Mouse (Mus musculus): ENCODE results near the gene Naa16. TPM values are rescaled to one million over a fixed set of nuclear protein-coding genes. Genes with fewer than 3 reads are reported as not detected.
A peak's percentile ranks its signal among the peaks of the same experiment; 100 is the strongest.

The Naa16 gene
- polyA plus RNA-seq, 1 experiment from 2014 or later, result 21.3 TPM

GRCm38 (mm10) chr14:79304873-79305464 lies 85.6 kb downstream of the Naa16 start:
- H3K4me2 ChIP-seq (ENCODE audit: low read depth, low read length), result no peak overlapping the region
- H3K36me3 ChIP-seq (ENCODE audit: control insufficient read depth, insufficient read depth), result no peaks in the 10 kb centered on the region
- ATAC-seq (ENCODE audit: low read depth), result no peak
- H3K9ac ChIP-seq (ENCODE audit: low read depth, low read length), result no peak overlapping the region
- H3K4me3 ChIP-seq (ENCODE audit: low read depth, low read length), result no peak overlapping the region
- 84% methylated on average over 6 of the region's 6 CpGs for WGBS (ENCODE audit: insufficient replicate concordance)
- H3K9me3 ChIP-seq (replicated peaks; ENCODE audit: control insufficient read depth, low read length), result no peaks in the 10 kb centered on the region
- H3K27me3 ChIP-seq (ENCODE audit: control insufficient read depth, insufficient read depth, low read depth, low read length), result no peaks in the 10 kb centered on the region
- H3K27ac ChIP-seq (ENCODE audit: low read length), result no peak overlapping the region; the same call in 1 of the 2 replicates
- H3K4me1 ChIP-seq (ENCODE audit: control insufficient read depth, low read depth, low read length), result peaks cover 51% of the 10 kb centered on the region

GRCm38 (mm10) chr14:79303150-79303549 lies 87.4 kb downstream of the Naa16 start:
- H3K27me3 ChIP-seq (ENCODE audit: control insufficient read depth, insufficient read depth, low read depth, low read length), result no peaks in the 10 kb centered on the region
- H3K36me3 ChIP-seq (ENCODE audit: control insufficient read depth, insufficient read depth), result peaks cover 3% of the 10 kb centered on the region
- peaks cover 50% of the 10 kb centered on the region for H3K4me1 ChIP-seq (ENCODE audit: control insufficient read depth, low read depth, low read length)
- no peak overlapping the region for H3K9ac ChIP-seq (ENCODE audit: low read depth, low read length)
- no peaks in the 10 kb centered on the region for H3K9me3 ChIP-seq (replicated peaks; ENCODE audit: control insufficient read depth, low read length)
- peak; percentile 33 for ATAC-seq (ENCODE audit: low read depth)
- peak overlapping the region; percentile 52 for H3K4me2 ChIP-seq (ENCODE audit: low read depth, low read length)
- no peak overlapping the region for H3K4me3 ChIP-seq (ENCODE audit: low read depth, low read length)
- WGBS (ENCODE audit: insufficient replicate concordance), result 28% methylated on average over 2 of the region's 2 CpGs
- peak overlapping the region; percentile 91 for H3K27ac ChIP-seq (ENCODE audit: low read length)

GRCm38 (mm10) chr14:79301466-79301875 lies 89.1 kb downstream of the Naa16 start, which contains the start of gene Rgcc:
Gene Rgcc, minus strand, starts transcription at chr14:79301645.
- Histone ChIP-seq H3K27ac (ENCODE audit: low read length) (peak within 1 kb of the TSS; percentile 92), H3K9ac (ENCODE audit: low read depth, low read length) (peak within 1 kb of the TSS; percentile 92), H3K4me1 (ENCODE audit: control insufficient read depth, low read depth, low read length) (peaks cover 43% of the 10 kb centered on the region), H3K36me3 (ENCODE audit: control insufficient read depth, insufficient read depth) (peaks cover 3% of the 10 kb centered on the region), H3K9me3 (replicated peaks; ENCODE audit: control insufficient read depth, low read length) (no peaks in the 10 kb centered on the region), H3K27me3 (ENCODE audit: control insufficient read depth, insufficient read depth, low read depth, low read length) (no peaks in the 10 kb centered on the region), H3K4me2 (ENCODE audit: low read depth, low read length) (peak within 1 kb of the TSS; percentile 85), H3K4me3 (ENCODE audit: low read depth, low read length) (peak within 1 kb of the TSS; percentile 94)
- ATAC-seq (ENCODE audit: low read depth), result peak; percentile 94
- under 1% methylated on average over 31 of the region's 34 CpGs for WGBS (ENCODE audit: insufficient replicate concordance)

- peak overlapping the region; percentile 94 for H3K4me3 ChIP-seq (ENCODE audit: low read depth, low read length)
- ATAC-seq (ENCODE audit: low read depth), result no peak
- H3K36me3 ChIP-seq (ENCODE audit: control insufficient read depth, insufficient read depth), result peaks cover 3% of the 10 kb centered on the region
- under 1% methylated on average over 52 of the region's 52 CpGs for WGBS (ENCODE audit: insufficient replicate concordance)
- H3K9ac ChIP-seq (ENCODE audit: low read depth, low read length), result peak overlapping the region; percentile 92
- H3K27me3 ChIP-seq (ENCODE audit: control insufficient read depth, insufficient read depth, low read depth, low read length), result no peaks in the 10 kb centered on the region
- H3K4me1 ChIP-seq (ENCODE audit: control insufficient read depth, low read depth, low read length), result peaks cover 43% of the 10 kb centered on the region
- peak overlapping the region; percentile 85 for H3K4me2 ChIP-seq (ENCODE audit: low read depth, low read length)
- peak overlapping the region; percentile 92 for H3K27ac ChIP-seq (ENCODE audit: low read length)
- H3K9me3 ChIP-seq (replicated peaks; ENCODE audit: control insufficient read depth, low read length), result no peaks in the 10 kb centered on the region
Observed at GRCm38 (mm10) chr14:79300641-79301350, 89.8 kb downstream of the Naa16 start.

DNA sequence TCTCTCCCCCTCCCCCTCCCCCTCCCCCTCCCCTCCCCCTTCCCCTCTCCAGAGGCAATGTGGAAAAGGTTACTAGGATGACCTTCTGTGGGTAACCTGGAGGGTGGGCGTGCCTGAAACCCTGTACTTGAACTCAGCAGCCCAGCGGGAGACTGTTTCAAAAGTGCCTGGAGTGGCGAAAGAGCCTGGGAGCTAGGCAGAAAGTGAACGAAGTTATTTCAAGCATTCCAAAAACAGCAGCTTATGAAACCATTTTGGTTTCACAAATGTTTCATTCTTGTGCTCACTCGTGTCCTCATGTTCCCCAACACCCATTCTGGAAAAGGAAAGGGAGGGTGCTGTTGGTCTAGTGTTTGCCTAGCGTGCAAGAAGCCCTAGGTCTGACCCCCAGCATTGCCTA lies 90.8 kb downstream of the Naa16 start:
- no peak for ATAC-seq (ENCODE audit: low read depth)
- 37% methylated on average over 6 of the region's 6 CpGs for WGBS (ENCODE audit: insufficient replicate concordance)
- Histone ChIP-seq H3K36me3 (ENCODE audit: control insufficient read depth, insufficient read depth) (peaks cover 3% of the 10 kb centered on the region), H3K4me1 (ENCODE audit: control insufficient read depth, low read depth, low read length) (peaks cover 49% of the 10 kb centered on the region), H3K9me3 (replicated peaks; ENCODE audit: control insufficient read depth, low read length) (no peaks in the 10 kb centered on the region), H3K4me2 (ENCODE audit: low read depth, low read length) (peak overlapping the region; percentile 85), H3K27me3 (ENCODE audit: control insufficient read depth, insufficient read depth, low read depth, low read length) (no peaks in the 10 kb centered on the region), H3K27ac (ENCODE audit: low read length) (peak overlapping the region; percentile 92), H3K9ac (ENCODE audit: low read depth, low read length) (peak overlapping the region; percentile 92), H3K4me3 (ENCODE audit: low read depth, low read length) (peak overlapping the region; percentile 94)

- Histone ChIP-seq H3K27ac (ENCODE audit: low read length) (peak overlapping the region; percentile 94), H3K4me2 (ENCODE audit: low read depth, low read length) (peak overlapping the region; percentile 85), H3K4me3 (ENCODE audit: low read depth, low read length) (peak overlapping the region; percentile 65), H3K9ac (ENCODE audit: low read depth, low read length) (peak overlapping the region; percentile 62), H3K27me3 (ENCODE audit: control insufficient read depth, insufficient read depth, low read depth, low read length) (no peaks in the 10 kb centered on the region), H3K36me3 (ENCODE audit: control insufficient read depth, insufficient read depth) (peaks cover 3% of the 10 kb centered on the region), H3K9me3 (replicated peaks; ENCODE audit: control insufficient read depth, low read length) (no peaks in the 10 kb centered on the region), H3K4me1 (ENCODE audit: control insufficient read depth, low read depth, low read length) (peaks cover 52% of the 10 kb centered on the region)
- ATAC-seq (ENCODE audit: low read depth), result no peak
- 47% methylated on average over 4 of the region's 4 CpGs for WGBS (ENCODE audit: insufficient replicate concordance)
Observed at GRCm38 (mm10) chr14:79299230-79299629, 91.3 kb downstream of the Naa16 start.

GRCm38 (mm10) chr14:79298314-79298992 lies 92.1 kb downstream of the Naa16 start:
- Histone ChIP-seq H3K9ac (ENCODE audit: low read depth, low read length) (peak overlapping the region; percentile 62), H3K4me1 (ENCODE audit: control insufficient read depth, low read depth, low read length) (peaks cover 53% of the 10 kb centered on the region), H3K9me3 (replicated peaks; ENCODE audit: control insufficient read depth, low read length) (no peaks in the 10 kb centered on the region), H3K27me3 (ENCODE audit: control insufficient read depth, insufficient read depth, low read depth, low read length) (no peaks in the 10 kb centered on the region), H3K36me3 (ENCODE audit: control insufficient read depth, insufficient read depth) (peaks cover 3% of the 10 kb centered on the region), H3K27ac (ENCODE audit: low read length) (peak overlapping the region; percentile 94), H3K4me3 (ENCODE audit: low read depth, low read length) (peak overlapping the region; percentile 65), H3K4me2 (ENCODE audit: low read depth, low read length) (peak overlapping the region; percentile 85)
- ATAC-seq (ENCODE audit: low read depth), result no peak
- WGBS (ENCODE audit: insufficient replicate concordance), result 33% methylated on average over 7 of the region's 7 CpGs

DNA sequence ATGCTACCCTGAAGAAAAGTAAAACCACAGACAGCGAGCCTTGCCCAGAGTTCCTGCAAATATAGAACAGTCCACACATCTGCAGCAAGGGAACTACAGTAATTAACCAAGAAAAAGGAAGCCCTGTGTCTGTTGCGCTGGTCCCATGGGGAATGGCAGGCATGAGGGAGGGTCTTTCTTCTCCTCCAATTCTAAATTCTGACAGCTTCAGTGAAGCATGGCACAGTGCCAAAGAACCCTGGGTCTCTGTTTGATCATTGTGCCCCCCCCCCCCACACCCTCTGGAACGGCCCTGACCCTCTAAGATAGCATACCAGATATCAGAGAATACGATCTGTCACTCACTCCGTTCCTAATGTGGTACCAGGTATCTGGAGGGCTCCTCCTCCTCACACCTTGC lies 93.7 kb downstream of the Naa16 start:
- peaks cover 53% of the 10 kb centered on the region for H3K4me1 ChIP-seq (ENCODE audit: control insufficient read depth, low read depth, low read length)

More for the DNA sequence above, 93.7 kb downstream of the Naa16 start:
- peak overlapping the region; percentile 65 for H3K4me3 ChIP-seq (ENCODE audit: low read depth, low read length)
- no peaks in the 10 kb centered on the region for H3K27me3 ChIP-seq (ENCODE audit: control insufficient read depth, insufficient read depth, low read depth, low read length)
- WGBS (ENCODE audit: insufficient replicate concordance), result 9% methylated on average over 5 of the region's 5 CpGs
- no peaks in the 10 kb centered on the region for H3K9me3 ChIP-seq (replicated peaks; ENCODE audit: control insufficient read depth, low read length)
- H3K4me2 ChIP-seq (ENCODE audit: low read depth, low read length), result peak overlapping the region; percentile 85
- H3K9ac ChIP-seq (ENCODE audit: low read depth, low read length), result peak overlapping the region; percentile 62
- H3K36me3 ChIP-seq (ENCODE audit: control insufficient read depth, insufficient read depth), result peaks cover 16% of the 10 kb centered on the region
- no peak for ATAC-seq (ENCODE audit: low read depth)
- H3K27ac ChIP-seq (ENCODE audit: low read length), result peak overlapping the region; percentile 94
